Mouse (Mus musculus) liver, postnatal 0 days (tissue): Measurements from ENCODE around the gene Lrrc3c.
"Not testable (repeated sequence)": the region's sequence is repeated elsewhere in the genome, so short reads cannot be mapped to it uniquely, and the experiment has no call there.

Experiments
- CTCF ChIP-seq: sonication (generic); IDR thresholded peaks from 2 replicates; pipeline ENCODE4 v1.5.1; 2016; ENCODE audit warnings: antibody characterized with exemption, low read depth
- EP300 ChIP-seq: IDR thresholded peaks from 2 replicates; pipeline ENCODE4 v1.6.1; 2016; ENCODE audit warnings: antibody characterized with exemption, low read depth, mild to moderate bottlenecking

DNA sequence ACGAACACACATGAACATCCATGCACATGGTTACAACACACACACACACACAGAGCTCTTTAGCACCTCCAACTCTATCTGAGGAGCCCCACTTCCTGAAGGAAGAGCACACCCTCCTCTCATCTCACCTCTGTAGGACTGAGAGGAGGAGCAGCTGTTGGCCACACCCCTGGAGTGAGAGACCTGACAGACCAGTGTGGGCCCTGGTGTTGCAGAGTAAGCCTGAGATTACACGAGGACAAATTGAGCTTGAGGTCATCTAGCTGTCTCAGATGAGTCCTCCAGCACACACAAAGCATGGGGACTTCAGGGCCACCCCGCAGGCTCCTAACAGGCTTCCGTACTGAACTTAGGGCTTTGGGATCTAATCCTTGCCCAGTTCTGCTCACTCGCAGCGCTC is 6.8 kb downstream of the Lrrc3c start:
- TF ChIP-seq CTCF, EP300: not testable (repeated sequence)
